Mouse (Mus musculus): ENCODE measurements around the gene Sdr42e1.
A peak's percentile ranks its signal among the peaks of the same experiment; 100 is the strongest.

Sdr42e1 gene

GRCm38 (mm10) chr8:117673430-117673830 lies at the start of gene Sdr42e1:
Sdr42e1 (minus strand) TSS chr8:117673689.
- DNase-seq (ENCODE audit: low read depth, low spot score), result peak; percentile 84

GRCm38 (mm10) chr8:117718152-117718860 lies 44.8 kb upstream of the Sdr42e1 start:
- DNase-seq (ENCODE audit: low read depth, low spot score), result no peak

DNA sequence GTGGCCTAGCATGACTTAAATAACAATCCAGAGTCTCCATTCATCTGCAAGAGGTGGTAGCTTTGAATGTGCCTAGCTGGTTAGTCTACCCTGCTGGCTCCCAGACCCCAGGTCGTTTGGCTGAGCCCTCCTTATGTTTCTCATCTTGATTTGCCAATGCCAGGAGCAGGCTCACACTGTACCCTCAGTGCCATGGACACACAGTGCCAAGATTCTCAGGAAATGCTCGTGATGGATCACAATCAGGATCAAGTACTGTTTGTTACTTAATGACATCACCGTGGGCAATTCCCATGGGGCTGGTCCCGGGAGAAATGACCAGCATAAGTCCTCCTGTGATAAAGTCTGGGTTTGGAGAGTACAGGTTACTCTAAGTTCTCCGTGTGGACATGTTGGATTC lies 42.4 kb upstream of the Sdr42e1 start:
- no peak for DNase-seq (ENCODE audit: low read depth, low spot score)

DNA sequence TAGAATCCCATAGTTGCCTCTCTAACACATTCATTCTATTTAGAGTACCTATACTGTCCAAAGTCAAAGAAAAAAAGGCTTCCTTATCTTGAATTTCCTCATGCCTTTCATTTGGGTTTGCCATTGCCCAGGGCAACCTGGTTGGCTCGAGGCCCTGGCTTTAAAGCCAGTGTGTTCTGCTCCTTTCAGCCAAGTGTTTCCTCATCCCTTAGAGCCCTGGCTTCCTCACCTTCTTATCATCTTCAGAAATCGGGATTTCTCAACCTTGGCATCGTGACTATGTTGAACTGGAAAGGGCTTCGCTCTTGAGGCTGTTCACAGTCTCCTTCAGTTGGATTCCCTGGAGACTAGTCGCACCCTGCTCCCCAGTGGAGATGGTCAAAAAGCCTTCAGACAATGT lies 41.1 kb upstream of the Sdr42e1 start:
- no peak for DNase-seq (ENCODE audit: low read depth, low spot score)

GRCm38 (mm10) chr8:117712226-117712625 lies 38.7 kb upstream of the Sdr42e1 start:
- DNase-seq (ENCODE audit: low read depth, low spot score), result no peak

DNA sequence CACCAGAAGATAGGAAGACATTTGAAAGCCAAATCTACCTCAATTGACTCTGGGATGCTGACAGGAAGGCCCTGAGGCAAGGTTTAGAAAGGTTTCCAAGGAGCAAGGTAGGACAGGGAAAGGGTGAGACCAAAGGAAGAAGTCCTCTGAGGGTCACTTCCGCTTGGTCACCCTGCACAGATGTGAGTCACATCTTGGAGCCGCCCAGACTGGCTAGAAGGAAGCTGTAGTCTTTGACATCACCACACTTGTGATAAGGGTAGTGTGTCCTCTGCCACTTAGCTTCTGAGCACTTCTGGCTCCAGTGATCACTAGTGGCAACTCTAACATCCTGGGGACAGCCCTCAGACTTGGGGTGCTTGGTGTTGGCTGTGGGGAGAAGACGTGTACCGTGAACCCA lies 32.7 kb upstream of the Sdr42e1 start:
- DNase-seq (ENCODE audit: low read depth, low spot score), result no peak

DNA sequence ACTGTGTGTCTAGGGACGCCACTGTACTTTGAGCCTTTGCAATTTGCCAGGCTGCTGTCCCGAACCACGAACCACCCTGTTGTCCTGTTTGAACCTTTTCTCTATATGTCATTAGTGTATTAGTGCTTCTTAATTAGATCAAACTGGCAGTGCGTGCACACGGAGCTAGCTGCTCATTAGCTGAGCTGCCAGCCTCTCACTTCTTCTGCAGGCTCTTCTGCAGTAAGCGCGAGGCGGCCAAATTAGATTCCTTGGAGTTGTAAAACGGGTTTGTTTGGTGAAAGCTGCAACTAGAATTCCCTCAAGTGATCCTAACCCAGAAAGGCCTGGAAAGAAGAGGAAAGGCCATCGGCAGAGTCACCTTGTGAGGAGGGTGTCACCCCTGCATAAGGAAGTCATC lies 29.2 kb upstream of the Sdr42e1 start:
- no peak for DNase-seq (ENCODE audit: low read depth, low spot score)

GRCm38 (mm10) chr8:117701859-117702258 lies 28.4 kb upstream of the Sdr42e1 start, which contains the start of gene Hsd17b2:
Hsd17b2 (plus strand) TSS chr8:117701904.
- peak; percentile 92 for DNase-seq (ENCODE audit: low read depth, low spot score)

- DNase-seq (ENCODE audit: low read depth, low spot score), result no peak
Observed at GRCm38 (mm10) chr8:117701246-117701645, 27.8 kb upstream of the Sdr42e1 start.

- DNase-seq (ENCODE audit: low read depth, low spot score), result no peak
Observed at GRCm38 (mm10) chr8:117700699-117701098, 27.2 kb upstream of the Sdr42e1 start.

GRCm38 (mm10) chr8:117697248-117697647 lies 23.8 kb upstream of the Sdr42e1 start:
- DNase-seq (ENCODE audit: low read depth, low spot score), result peak; percentile 48

DNA sequence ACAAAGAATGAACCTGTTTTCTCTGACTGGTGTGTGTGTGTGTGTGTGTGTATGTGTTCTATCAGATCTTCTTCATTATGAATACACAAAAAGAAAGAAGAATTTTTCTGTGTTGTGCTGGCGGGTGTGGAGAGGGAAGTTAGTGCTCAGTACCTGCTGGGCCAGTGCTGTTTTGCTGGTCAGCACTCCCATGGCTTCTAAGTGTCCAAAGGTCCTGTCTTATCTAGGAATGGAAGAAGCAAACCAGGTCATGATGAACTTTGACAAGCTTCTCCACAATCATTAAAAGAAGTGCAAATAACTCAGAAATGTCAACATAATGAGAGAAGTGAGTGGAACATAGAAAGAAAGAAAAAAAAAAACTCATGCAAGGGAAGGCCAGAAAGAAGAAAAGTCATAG lies 22.1 kb upstream of the Sdr42e1 start:
- DNase-seq (ENCODE audit: low read depth, low spot score), result no peak

- DNase-seq (ENCODE audit: low read depth, low spot score), result no peak
Observed at GRCm38 (mm10) chr8:117692131-117692530, 18.6 kb upstream of the Sdr42e1 start.

DNA sequence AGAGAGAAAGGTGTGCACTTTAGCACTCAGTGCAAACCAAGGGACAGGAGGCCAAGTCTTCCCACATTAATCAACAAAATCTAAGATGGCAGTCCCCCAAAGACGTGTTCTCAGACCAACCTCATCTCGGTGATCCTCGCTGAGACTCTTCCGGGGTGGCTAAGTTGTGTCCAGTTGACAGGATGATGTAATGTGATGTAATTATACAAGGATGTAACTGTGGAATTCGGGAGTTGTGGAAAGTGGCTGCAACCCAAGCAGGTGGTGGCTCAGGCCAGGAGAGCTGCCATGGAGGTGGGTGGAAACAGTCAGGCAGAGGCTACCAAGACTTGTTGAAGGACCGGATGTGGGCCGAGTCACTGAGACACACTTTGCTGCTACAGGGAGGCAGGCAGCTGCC lies 14.4 kb upstream of the Sdr42e1 start:
- no peak for DNase-seq (ENCODE audit: low read depth, low spot score)

- DNase-seq (ENCODE audit: low read depth, low spot score), result no peak
Observed at GRCm38 (mm10) chr8:117684504-117684903, 11.0 kb upstream of the Sdr42e1 start.

- no peak for DNase-seq (ENCODE audit: low read depth, low spot score)
Observed at GRCm38 (mm10) chr8:117683925-117684472, 10.5 kb upstream of the Sdr42e1 start.

DNA sequence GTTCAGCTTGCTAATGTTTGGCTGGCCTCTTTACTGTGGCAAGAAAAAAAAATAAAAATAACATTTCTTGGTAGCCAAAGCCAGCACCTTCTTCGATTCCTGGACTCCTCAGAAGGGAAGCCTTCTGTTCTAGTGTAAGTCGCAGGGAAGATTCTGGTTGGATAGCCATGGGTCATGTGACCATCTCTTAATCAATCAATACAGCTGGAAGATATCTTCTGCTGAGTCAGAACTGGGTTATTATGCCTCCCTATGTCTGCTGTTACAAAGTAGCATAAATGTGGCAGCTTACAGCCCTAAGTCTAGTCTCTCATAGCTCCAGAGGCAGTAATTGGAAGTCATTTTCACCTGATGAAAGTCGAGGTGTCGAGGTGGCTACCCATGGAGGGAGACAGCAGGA lies 5.2 kb upstream of the Sdr42e1 start:
- no peak for DNase-seq (ENCODE audit: low read depth, low spot score)

- DNase-seq (ENCODE audit: low read depth, low spot score), result no peak
Observed at GRCm38 (mm10) chr8:117677011-117677410, 3.5 kb upstream of the Sdr42e1 start.

DNA sequence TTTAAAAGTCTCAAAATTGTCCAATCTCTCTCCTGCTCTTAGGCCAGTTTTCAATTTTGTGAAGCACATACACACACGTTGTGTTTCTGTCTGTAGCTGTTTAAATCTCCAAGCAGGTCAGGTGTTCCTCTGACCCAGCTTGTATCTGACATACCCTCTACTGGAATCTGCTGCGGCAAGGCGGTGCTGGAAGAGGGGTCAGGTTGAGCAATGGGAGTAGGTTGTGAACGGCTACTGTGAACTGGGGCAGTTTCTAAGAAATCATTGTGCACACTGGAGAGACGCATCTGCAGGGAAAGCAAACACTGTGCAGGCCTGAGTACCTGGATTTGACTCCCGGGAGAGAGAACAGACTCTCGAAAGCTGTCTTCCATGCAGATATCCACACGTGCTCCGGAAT lies 3.0 kb upstream of the Sdr42e1 start:
- DNase-seq (ENCODE audit: low read depth, low spot score), result no peak

- DNase-seq (ENCODE audit: low read depth, low spot score), result no peak
Observed at GRCm38 (mm10) chr8:117675171-117675570, 1.7 kb upstream of the Sdr42e1 start.

DNA sequence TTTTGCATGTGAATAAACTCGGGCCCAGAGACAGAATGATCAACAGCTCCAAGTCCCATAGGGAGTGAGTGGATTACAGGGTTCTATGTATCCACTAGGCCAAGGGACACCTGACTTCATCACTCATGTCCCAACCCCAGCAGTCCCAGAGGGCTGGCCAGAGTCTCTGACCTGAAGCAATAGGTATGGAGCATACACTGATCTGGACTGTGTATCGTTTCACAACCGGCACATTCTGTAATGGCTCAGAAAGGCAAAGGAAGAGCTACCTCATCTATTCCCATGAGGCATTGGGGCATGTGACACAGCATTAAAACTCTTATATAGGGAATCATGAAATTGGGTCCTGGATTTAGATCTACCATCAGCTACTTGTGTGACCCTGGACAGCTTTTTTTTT lies 931 bp downstream of the Sdr42e1 start:
- no peak for DNase-seq (ENCODE audit: low read depth, low spot score)

DNA sequence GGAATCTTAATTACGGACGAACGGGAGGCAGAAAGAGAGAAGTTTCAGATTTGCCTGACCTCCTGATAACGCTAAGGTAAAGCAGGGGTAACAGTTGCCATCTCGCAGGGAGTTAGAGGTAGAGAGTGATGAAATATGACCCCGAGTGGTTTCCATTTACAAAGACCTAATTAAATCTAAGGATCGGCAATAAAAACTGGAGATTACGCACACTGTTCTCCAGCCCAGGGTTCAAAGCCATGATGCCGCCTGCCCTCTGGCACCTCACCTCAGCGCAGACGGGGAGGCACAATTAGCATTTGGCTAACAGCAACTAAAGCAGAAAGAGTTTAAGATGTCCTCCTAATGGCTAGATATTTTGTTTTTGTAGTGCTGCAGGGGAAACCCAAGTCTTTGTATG lies 3.0 kb downstream of the Sdr42e1 start:
- DNase-seq (ENCODE audit: low read depth, low spot score), result no peak

DNA sequence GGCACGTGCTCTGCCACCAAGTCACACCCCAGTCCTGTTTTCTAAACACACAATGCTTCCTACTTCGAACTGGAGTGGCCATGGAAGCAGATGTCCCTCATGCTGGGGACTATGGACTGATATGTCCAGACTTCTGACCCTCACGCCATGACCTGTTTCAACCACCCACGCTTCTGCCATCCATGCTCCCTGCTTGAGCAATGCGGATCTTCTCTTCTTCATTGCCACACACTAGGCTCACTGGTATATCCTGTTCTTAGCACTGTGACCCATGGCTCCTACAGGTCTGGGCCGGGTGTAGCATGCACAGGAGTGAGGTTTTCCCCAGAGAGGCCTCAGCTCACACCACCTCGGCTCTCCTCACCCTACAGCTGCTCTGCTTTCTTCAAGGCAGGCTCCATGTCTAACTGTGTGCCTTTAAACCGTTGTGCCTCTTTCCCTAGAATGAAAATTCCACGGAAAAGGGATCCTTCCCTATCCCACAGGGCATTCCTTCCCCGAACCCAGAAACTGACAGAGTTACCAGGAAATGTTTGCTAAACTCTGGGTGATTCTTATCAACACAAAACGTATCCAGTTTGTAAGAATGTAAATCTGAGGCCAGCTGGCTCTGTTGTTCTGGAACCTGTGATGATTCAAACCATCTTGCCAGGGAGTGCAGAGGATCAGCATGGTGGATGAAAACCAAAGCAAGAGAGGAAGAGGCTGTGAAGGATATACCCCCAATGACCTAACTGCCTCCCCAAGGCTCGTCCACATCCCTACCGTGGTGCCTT lies 6.0 kb downstream of the Sdr42e1 start:
- no peak for DNase-seq (ENCODE audit: low read depth, low spot score)
